Mouse (Mus musculus): ENCODE results near the gene Zfp426. TPM values are rescaled to one million over a fixed set of nuclear protein-coding genes. Genes with fewer than 3 reads are reported as not detected.

The Zfp426 gene
- polyA plus RNA-seq, 2 experiments = 3.4 to 7.3 TPM

- TF ChIP-seq CTCF (IDR thresholded peaks at IDR 0.05; ENCODE audit: low read depth) = peak; percentile 13; the same call in 1 of the 2 replicates
- no peak for TF ChIP-seq EP300 (IDR thresholded peaks at IDR 0.05; ENCODE audit: low read depth)
- 3% methylated on average over 9 of the region's 9 CpGs for WGBS (ENCODE audit: insufficient replicate concordance)
- Histone ChIP-seq H3K4me3 (ENCODE audit: insufficient read depth in 1 of 2, low read depth in 2 of 2, low read length in 2 of 2) (peak overlapping the region; percentile 67 to 93), H3K4me2 (ENCODE audit: low read depth) (peak overlapping the region; percentile 94), H3K9ac (replicated peaks) (peak overlapping the region; percentile 85), H3K36me3 (replicated peaks; ENCODE audit: control insufficient read depth, insufficient read depth, low read depth) (peaks cover 6% of the 10 kb centered on the region), H3K27me3 (ENCODE audit: control insufficient read depth, insufficient read depth, low read length) (no peaks in the 10 kb centered on the region), H3K9me3 (ENCODE audit: control insufficient read depth, low read length) (no peaks in the 10 kb centered on the region), H3K4me1 (replicated peaks; ENCODE audit: control insufficient read depth in 2 of 2, insufficient read depth in 2 of 2, low read length in 1 of 2) (peaks cover 6 to 9% of the 10 kb centered on the region in 2 experiments), H3K27ac (peak overlapping the region; percentile 89)
- DNase-seq (ENCODE audit: low read depth in 3 of 3, low spot score in 3 of 3) (peak in 2 of 3 experiments; percentile 23 to 32), ATAC-seq (ENCODE audit: insufficient read depth) (no peak)
Observed at GRCm38 (mm10) chr9:20493281-20493680, 735 bp upstream of the Zfp426 start.

GRCm38 (mm10) chr9:20491858-20492526 is 554 bp downstream of the Zfp426 start:
- 5% methylated on average over 20 of the region's 20 CpGs for WGBS (ENCODE audit: insufficient replicate concordance)
- peak overlapping the region; percentile 94 for H3K4me2 ChIP-seq (ENCODE audit: low read depth)

GRCm38 (mm10) chr9:20489536-20489935 is 3.0 kb downstream of the Zfp426 start:
- Histone ChIP-seq H3K27me3 (ENCODE audit: control insufficient read depth, insufficient read depth, low read length) (no peaks in the 10 kb centered on the region), H3K4me3 (ENCODE audit: insufficient read depth in 1 of 2, low read depth in 2 of 2, low read length in 2 of 2) (no peak overlapping the region), H3K9ac (replicated peaks) (no peak overlapping the region), H3K27ac (no peak overlapping the region), H3K4me1 (replicated peaks; ENCODE audit: control insufficient read depth in 2 of 2, insufficient read depth in 2 of 2, low read length in 1 of 2) (peaks cover 6 to 9% of the 10 kb centered on the region in 2 experiments), H3K9me3 (ENCODE audit: control insufficient read depth, low read length) (no peaks in the 10 kb centered on the region), H3K36me3 (replicated peaks; ENCODE audit: control insufficient read depth, insufficient read depth, low read depth) (peaks cover 5% of the 10 kb centered on the region; the same call in 1 of the 2 replicates), H3K4me2 (ENCODE audit: low read depth) (no peak overlapping the region)
- WGBS (ENCODE audit: insufficient replicate concordance) = 73% methylated on average over 5 of the region's 5 CpGs
- ATAC-seq (ENCODE audit: insufficient read depth) = no peak
- TF ChIP-seq CTCF (IDR thresholded peaks at IDR 0.05; ENCODE audit: low read depth) = no peak
- TF ChIP-seq EP300 (IDR thresholded peaks at IDR 0.05; ENCODE audit: low read depth) = no peak
- no peak for DNase-seq (ENCODE audit: low read depth in 3 of 3, low spot score in 3 of 3)

More at GRCm38 (mm10) chr9:20491858-20492526, 554 bp downstream of the Zfp426 start:
- peaks cover 2% of the 10 kb centered on the region; the same call in 1 of the 2 replicates for H3K36me3 ChIP-seq (replicated peaks; ENCODE audit: control insufficient read depth, insufficient read depth, low read depth)
- ATAC-seq (ENCODE audit: insufficient read depth) = no peak
- TF ChIP-seq EP300 (IDR thresholded peaks at IDR 0.05; ENCODE audit: low read depth) (no peak), CTCF (IDR thresholded peaks at IDR 0.05; ENCODE audit: low read depth) (no peak)
- peak overlapping the region; percentile 67 to 93 for H3K4me3 ChIP-seq (ENCODE audit: insufficient read depth in 1 of 2, low read depth in 2 of 2, low read length in 2 of 2)
- peak overlapping the region; percentile 89 for H3K27ac ChIP-seq
- H3K4me1 ChIP-seq (replicated peaks; ENCODE audit: control insufficient read depth in 2 of 2, insufficient read depth in 2 of 2, low read length in 1 of 2) = peaks cover 6 to 9% of the 10 kb centered on the region in 2 experiments
- no peaks in the 10 kb centered on the region for H3K27me3 ChIP-seq (ENCODE audit: control insufficient read depth, insufficient read depth, low read length)
- peak overlapping the region; percentile 85 for H3K9ac ChIP-seq (replicated peaks)
- DNase-seq (ENCODE audit: low read depth in 3 of 3, low spot score in 3 of 3) = peak in 1 of 3 experiments; percentile 11
- no peaks in the 10 kb centered on the region for H3K9me3 ChIP-seq (ENCODE audit: control insufficient read depth, low read length)

GRCm38 (mm10) chr9:20479396-20479795 is 13.2 kb downstream of the Zfp426 start:
- no peak for TF ChIP-seq CTCF (IDR thresholded peaks at IDR 0.05; ENCODE audit: low read depth)
- no peak for TF ChIP-seq EP300 (IDR thresholded peaks at IDR 0.05; ENCODE audit: low read depth)
- Histone ChIP-seq H3K4me3 (ENCODE audit: insufficient read depth in 1 of 2, low read depth in 2 of 2, low read length in 2 of 2) (no peak overlapping the region), H3K27me3 (ENCODE audit: control insufficient read depth, insufficient read depth, low read length) (no peaks in the 10 kb centered on the region), H3K9me3 (ENCODE audit: control insufficient read depth, low read length) (no peaks in the 10 kb centered on the region), H3K36me3 (replicated peaks; ENCODE audit: control insufficient read depth, insufficient read depth, low read depth) (no peaks in the 10 kb centered on the region; the same call in none of the 2 replicates), H3K27ac (no peak overlapping the region), H3K4me2 (ENCODE audit: low read depth) (no peak overlapping the region), H3K4me1 (replicated peaks; ENCODE audit: control insufficient read depth in 2 of 2, insufficient read depth in 2 of 2, low read length in 1 of 2) (0 out of 4 replicates have a peak, but pooled peaks cover 0 to 2% of the 10 kb centered on the region in 2 experiments), H3K9ac (replicated peaks) (no peak overlapping the region)
- ATAC-seq (ENCODE audit: insufficient read depth) = no peak
- no peak for DNase-seq (ENCODE audit: low read depth in 3 of 3, low spot score in 3 of 3)
- 76% methylated on average over 5 of the region's 5 CpGs for WGBS (ENCODE audit: insufficient replicate concordance)

- ATAC-seq (ENCODE audit: insufficient read depth) (no peak), DNase-seq (ENCODE audit: low read depth in 3 of 3, low spot score in 3 of 3) (no peak)
- Histone ChIP-seq H3K9ac (replicated peaks) (no peak overlapping the region), H3K36me3 (replicated peaks; ENCODE audit: control insufficient read depth, insufficient read depth, low read depth) (peaks cover 13% of the 10 kb centered on the region), H3K4me2 (ENCODE audit: low read depth) (no peak overlapping the region), H3K27ac (no peak overlapping the region), H3K4me1 (replicated peaks; ENCODE audit: control insufficient read depth in 2 of 2, insufficient read depth in 2 of 2, low read length in 1 of 2) (0 out of 4 replicates have a peak, but pooled peaks cover 0 to 2% of the 10 kb centered on the region in 2 experiments), H3K9me3 (ENCODE audit: control insufficient read depth, low read length) (no peaks in the 10 kb centered on the region), H3K27me3 (ENCODE audit: control insufficient read depth, insufficient read depth, low read length) (no peaks in the 10 kb centered on the region), H3K4me3 (ENCODE audit: insufficient read depth in 1 of 2, low read depth in 2 of 2, low read length in 2 of 2) (no peak overlapping the region)
- 75% methylated on average over 1 of the region's 1 CpGs for WGBS (ENCODE audit: insufficient replicate concordance)
- TF ChIP-seq EP300 (IDR thresholded peaks at IDR 0.05; ENCODE audit: low read depth) (no peak), CTCF (IDR thresholded peaks at IDR 0.05; ENCODE audit: low read depth) (no peak)
Observed at GRCm38 (mm10) chr9:20476632-20477031, 15.9 kb downstream of the Zfp426 start.

All from liver, embryonic 14.5 days (tissue).